Mouse (Mus musculus) erythroblast, adult 5-6 weeks (primary cell): Measurements from ENCODE around the gene Nup35. TPM values are rescaled to one million over a fixed set of nuclear protein-coding genes. Genes with fewer than 3 reads are reported as not detected.

ENCODE experiments used
- ATAC-seq: replicated peaks from 2 replicates; pipeline ENCODE4 v1.8.0; 2016; ENCODE audit warnings: moderate number of reproducible peaks, mild to moderate bottlenecking, moderate TSS enrichment, inconsistent platforms; ENCODE audit not compliant: poor library complexity, low FRiP score, severe bottlenecking
- total RNA-seq, 2 experiments: library from RNA; stranded (forward) in 1 of 2; stranded (reverse) in 1 of 2; fragments of 150-400 nt in 1 of 2; fragments of 200-764, 138-1000 nt in 1 of 2; gene quantifications; 2 replicates each; pipeline versions ENCODE4 v1.2.3 to v1.2.4; 2015 to 2017; ENCODE audit warnings: low replicate concordance in 2 of 2

The Nup35 gene
- total RNA-seq (2015; ENCODE audit: low replicate concordance) (15.9 and 26.5 TPM in 2 replicates), total RNA-seq (2017; ENCODE audit: low replicate concordance) (7.9 and 15.1 TPM in 2 replicates)

DNA sequence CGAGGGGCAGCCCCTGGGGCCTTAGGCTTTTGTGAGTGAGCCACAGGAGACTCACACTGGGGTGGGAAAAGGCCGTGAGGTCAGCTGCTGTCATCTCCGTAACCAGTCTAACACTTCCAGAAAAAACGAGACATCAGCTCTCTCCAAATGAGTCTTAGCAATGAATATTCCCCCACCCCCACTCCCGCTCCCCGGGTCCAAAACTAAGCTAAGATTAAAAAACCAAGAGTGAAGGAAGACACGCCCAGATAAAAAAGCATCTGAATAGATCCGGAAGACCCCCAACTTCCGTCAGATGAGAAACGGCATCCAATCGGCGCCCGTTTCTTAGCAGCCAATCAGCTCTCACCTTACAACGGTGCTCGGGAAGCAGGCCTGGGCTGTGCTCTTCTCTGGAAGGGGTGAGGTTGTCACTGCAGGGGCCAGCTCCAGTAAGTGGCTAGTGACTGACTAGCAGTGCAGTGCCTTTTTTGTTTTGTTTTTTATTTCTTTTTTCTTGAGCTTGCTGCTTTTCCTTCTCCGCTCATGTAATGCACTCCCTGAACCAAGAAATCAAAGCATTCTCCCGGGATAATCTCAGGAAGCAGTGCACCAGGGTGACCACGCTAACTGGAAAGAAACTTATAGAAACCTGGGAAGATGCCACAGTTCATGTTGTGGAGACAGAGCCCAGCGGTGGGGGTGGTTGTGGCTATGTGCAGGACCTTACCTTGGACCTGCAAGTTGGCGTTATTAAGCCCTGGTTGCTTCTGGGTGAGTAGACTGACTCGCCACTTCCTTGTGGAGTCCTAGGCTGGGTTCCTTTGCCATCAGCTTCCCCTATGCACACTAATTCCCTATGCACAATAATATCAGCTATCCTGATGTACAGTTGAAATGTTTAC is at the start of gene Nup35, which contains the start of gene Dusp19:
Nup35 (plus strand) TSS at position 383 of the 884 bp plus-strand sequence.
Dusp19 (plus strand) TSS at position 192 of the 884 bp plus-strand sequence.
- peak; percentile 98 for ATAC-seq

DNA sequence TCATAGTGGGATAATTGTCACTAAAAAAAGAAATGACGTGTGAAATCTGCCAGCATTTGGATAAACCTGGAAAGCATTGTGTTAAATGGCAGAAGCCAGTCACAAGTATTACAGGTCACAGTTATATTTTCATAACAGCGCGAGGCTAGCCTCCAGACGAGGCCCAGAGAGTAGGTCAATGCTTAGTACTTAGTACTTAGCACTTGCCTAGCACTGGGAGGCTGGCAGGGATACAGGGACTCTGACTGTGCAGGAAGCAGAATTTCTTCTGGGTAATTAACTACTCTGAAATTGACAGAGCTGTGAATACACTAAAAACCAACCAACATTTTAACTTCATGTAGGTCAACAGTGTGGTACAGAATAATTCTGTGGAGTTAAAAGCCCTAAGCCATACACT is 49.6 kb upstream of the Nup35 start:
- ATAC-seq, result no peak

DNA sequence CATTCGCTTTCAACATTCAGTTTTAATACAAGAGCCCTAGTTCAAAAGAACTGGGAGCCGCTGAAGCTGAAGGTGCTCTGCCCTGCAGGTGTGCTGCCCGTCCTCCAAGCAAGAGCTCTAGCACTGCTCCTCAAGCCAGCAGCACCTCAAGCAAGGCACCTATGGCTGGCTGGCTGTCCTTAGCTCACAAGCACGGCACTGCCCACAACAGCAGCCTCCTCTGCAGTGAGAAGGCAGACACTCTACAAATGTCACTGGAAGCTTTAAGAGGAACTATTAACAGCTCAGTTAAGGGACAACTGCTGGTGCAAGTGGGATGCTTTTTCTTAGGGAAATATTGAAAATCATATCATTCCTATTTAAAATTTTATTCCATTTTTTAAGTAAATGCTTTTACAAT is 46.4 kb upstream of the Nup35 start:
- ATAC-seq, result no peak

DNA sequence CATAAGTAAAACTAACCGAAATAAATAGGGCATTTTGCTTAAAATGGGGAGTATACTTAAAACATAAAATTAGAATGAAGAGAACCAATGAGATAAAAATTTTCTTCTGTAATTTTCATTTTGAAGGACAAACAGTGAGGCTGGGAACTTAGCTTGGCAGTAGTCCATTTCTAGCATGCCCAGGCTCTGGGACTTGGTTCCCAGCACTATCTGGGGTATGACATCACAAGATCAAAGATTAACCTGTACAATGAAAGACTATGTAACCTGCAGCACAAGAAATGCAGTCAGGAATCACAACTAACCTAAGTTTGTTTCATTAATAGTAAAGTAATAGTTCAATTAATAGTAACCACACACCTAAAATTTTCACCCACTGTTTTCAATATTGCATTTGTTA is 39.8 kb upstream of the Nup35 start:
- ATAC-seq, result no peak

DNA sequence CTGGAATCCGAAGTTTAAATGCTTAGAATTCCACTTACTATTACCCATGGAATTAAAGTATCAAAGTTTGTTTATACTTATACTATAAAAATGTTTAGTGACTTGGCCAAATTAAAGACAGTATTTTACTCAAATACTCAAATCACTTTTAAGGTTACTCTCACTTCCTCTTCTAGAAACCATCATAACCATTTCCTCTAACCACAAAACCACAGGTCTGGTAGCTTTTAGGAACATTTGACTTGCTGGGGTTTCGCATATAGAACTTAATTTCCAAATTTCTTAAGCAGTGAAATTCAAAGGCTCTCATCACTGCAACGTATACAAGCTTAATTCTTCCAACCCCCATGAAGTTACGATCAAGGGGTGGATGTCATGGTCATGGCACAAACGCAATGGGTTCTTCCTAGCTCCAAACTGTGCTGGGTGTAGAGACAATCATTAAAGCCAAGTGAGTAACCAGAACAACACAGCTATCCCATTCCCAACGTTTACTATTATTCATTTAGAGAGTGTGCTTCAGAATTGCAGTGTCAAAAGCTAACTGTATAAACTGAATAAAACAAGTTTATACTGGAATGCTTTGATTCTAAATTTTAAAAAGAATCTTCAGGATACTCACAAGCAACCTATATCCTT is 37.7 kb upstream of the Nup35 start:
- ATAC-seq, result no peak

DNA sequence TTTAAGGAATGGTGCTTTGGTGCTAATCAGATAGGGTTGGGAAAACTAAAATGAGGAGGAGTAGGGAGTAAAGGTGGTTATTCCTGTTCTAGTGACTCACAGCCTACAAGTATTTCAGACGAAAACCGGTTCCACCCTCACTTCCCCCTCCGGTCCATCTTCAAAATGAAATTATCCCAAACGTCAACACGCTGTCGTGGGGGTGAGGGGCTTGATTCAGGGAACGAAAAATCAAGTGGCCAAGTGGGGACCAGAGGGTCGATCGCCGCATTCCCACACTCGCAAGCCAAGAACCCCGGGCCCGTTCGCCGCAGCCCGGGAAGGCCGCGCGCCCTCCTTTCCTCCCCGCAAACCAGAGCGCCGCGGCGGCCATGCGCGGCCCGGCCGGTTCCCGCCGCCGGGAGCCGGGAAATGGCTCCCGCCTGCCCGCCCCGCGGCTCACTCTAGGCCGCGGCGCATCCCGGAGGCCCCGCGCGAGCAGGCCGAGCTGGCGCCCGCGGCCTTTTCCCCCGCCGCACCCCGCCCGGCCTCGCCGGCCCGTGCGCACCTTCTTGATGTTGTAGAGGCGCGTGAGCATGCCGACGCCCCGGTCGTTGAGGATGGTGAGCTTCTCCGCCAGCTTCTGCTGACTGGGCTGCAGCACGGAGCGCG is 36.6 kb upstream of the Nup35 start:
- ATAC-seq, result peak; percentile 63

DNA sequence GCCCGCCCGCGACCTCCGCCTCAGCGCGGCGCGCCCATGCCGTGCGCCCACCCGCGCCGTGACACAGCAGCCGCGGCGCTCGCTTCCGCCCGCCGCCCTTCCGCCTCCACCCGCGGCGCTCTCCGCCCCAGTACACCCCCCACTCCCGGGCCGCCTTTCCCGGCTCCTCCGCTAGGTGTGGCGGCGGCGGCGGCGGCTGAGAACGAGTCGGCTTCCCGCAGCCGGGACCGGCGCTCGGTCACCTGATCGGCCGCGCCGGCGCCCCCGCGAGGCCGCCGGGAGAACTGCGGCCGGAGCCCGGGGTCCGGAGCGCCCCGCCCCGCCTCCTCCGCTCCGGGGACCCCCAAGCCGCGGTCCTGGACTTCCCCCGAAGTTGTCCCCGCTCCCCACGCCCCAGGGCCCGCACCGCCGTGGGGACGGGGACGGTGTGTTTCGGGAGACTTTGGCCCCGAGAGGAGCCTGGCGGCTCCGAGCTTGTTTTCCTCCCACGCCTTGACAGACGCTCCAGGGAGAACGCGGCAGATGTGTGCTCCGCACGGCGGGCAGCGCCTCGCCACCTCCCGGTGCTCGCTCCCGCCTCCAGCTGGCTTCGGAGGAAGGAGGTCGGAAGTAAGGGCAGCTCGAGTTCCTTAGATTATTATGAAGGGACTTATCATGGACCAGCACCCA is 35.9 kb upstream of the Nup35 start, which contains the start of gene Nckap1:
Nckap1 (minus strand) TSS at position 338 of the 669 bp plus-strand sequence.
- peak; percentile 95 for ATAC-seq

DNA sequence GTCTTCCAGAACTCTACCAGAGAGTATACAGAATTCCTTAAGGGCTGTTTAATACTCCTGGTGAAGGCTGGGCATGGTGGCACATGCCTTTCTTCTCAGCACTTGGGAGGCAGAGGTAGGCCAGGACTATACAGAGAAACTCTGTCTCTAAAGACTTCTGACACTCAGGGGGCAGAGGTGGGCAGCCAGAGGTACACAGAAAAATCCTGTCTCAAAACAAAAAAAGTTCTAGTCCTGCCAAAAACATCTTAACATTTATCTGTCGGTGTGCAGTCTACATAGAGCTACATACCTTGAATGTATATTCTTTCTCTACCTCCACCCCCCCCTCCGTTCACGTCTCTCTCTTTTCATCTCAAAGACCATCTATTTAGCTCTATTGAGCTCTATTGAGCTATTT is 34.7 kb upstream of the Nup35 start:
- ATAC-seq, result no peak

DNA sequence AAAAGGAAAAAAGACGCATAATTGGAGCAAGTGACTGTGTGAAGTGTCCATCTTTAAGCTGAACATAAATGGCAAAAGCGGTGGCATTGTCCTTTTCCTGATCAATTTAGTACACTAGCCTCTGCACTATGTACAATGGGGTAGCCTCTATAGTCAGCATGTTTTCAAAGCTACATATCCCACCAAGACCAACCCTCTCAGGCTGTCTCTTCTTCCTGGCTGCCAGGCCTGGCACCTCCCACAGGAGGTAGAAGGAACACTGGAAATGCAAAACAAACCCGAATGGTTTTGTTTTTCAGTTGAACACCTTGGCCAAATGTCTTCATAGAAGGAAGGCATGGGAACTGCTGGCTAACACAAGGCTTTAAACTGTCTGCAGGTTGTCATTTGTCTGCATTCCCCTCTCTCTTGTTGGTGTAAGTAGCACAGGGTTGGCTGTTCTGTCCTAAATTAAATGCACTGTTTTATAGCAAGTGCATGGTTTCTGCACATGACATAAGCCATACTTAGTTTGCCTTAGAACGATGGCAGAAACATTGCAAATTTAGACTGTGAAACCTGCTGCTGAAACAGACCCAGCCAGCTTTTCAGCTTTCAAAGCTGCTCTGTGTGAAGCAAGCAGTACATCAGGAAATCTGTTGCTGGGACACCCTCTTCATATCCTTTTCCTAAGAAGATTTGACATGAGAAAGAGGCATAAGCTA is 22.7 kb upstream of the Nup35 start:
- no peak for ATAC-seq

DNA sequence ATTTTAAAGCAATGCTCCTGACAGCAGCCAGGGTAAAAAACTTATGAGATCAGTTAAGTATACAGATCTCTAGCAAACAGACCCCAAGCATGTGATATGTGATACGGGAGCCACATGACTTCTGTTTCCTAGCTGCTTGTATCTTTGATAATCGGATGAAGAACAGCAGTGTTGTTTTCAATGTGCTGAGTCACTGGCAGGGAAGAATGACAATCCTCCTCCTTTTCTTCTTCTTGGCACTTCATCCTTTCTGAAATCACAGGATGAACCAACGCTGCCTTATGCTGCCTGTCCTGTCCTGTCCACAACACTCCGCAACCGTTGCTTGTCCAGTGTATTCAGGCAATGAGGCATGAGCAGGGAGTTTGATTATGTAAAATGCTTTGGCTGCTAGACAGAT is 20.1 kb upstream of the Nup35 start:
- ATAC-seq, result no peak

DNA sequence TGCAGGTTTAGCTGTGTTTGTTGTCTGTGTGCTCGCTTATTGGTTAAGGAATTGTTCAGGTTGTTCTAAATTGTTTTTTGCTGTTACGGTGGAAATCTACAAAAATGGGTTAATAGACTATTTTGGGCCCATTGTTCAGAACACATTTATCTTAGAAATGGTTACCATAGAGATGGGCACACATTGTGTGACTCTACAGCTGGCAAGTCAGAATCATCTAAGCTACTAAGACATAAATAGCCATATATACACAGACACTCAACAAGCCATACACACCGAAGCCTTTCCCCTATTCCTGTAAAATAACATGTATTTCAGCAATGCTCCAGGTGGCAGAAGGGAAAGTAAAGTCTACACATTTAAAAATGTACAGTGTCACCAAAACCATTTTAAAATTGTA is 17.2 kb upstream of the Nup35 start:
- ATAC-seq, result no peak

DNA sequence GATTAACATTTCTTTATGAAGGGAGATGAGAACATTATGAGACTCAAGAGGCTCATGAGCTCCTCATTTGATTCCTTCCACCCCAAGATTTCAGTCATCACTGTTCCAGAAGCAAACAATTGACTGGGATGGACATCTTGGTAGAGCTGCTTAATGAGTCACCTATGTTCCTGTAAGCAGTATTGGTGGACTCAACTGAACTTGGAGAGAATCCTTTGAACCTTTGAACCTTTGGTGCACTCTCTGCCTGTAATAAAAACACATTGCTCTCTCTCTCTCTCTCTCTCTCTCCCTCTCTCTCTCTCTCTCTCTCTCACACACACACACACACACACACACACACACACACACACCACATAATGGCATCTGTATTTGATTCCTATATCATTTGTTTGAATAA is 16.4 kb upstream of the Nup35 start:
- ATAC-seq, result no peak

DNA sequence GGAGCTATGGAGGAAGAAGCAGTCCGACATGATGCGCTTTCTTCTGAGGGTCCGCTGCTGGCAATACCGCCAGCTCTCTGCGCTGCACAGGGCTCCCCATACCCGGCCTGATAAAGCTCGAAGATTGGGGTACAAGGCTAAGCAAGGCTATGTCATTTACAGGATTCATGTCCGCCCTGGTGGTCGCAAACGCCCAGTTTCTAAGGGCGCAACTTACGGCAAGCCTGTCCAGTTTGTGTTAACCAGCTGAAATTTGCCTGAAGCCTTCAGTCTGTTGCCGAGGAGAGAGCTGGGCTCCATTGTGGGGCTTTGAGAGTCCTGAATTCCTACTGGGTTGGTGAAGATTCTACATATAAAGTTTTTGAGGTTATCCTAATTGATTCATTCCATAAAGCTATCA is 14.3 kb upstream of the Nup35 start:
- ATAC-seq, result no peak

DNA sequence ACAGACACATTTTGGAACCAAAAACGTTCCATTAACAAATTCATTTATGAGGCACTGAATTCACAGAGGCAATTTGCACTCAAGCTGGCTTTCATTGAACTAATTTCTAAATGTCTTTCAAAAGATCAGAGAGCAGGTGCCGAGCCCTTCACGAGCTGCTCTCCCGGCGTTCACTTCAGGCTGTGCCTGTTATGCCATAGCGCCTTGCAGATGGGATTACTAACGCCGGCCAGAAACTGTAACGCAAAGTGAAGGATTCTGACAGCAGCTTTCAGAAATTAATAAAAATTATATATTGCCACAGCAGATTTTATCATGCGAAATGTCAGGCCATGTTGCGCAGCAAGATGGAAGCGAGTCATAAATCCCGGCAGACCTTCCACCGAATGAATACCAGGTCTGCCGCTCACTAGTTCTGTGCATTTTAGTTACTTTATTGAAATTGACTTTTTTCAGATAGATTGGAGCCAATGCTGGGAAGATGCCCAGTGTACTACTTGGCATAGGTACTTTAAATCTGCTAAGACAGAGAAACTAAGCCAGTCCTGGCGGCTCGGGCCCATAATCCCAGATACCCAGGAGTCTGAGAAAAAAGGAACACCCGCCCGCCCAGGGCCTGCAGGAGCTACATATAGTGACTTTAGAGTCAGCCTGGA is 13.1 kb upstream of the Nup35 start:
- ATAC-seq, result no peak

DNA sequence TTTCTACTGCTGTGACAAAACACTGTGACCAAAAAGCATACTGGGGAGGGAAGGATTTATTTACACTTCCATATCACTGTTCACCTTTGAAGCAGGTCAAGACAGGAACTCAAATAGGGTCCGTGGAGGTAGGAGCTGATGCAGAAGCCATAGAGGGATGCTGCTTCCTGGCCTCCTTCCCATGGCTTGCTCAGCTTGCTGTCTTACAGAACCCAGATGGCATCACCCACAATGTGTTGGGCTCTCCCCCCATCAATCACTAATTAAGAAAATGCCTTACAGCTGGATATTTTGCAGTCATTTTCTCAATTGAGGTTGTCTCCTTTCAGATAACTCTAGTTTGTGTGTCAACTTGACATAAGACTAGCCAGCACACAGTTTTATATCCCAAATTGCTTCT is 4.8 kb upstream of the Nup35 start:
- no peak for ATAC-seq

DNA sequence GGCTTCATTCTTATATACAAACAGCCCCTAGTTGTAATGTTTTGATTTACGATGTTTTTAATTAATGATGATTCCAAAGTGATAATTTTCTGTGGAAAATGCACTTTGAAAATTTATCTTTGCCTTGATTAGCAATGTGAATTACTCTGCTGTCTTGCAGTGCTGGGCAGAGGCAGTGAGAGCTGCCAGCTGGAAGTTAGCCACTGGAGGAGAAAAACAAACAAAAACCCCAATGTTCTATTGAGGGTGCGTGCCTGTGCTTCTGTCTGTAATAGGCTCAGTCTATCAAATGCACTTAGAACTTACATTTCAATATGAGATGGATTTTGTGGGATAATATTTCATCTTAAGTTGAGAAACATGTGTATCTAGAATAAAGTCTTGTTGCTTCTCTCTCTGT is 4.2 kb upstream of the Nup35 start:
- ATAC-seq, result no peak

DNA sequence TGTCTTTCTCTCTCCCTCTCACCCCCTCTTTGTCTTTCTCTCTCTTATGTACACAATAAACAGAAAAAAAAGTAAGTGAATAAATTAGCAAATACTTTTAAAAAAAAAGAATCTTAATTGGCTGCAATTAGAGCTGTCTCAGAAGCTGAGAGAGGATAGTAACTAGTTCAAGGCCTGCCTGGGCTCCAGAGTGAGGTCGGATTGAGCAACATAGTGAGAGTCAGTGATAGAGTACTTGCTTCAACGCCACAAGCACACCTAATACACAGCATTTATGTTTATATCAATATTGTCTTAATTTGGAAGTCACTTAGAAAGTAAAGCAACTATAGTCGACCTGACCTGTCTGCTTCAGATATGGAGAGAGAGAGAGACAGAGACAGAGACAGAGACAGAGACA is 2.0 kb downstream of the Nup35 start:
- no peak for ATAC-seq

DNA sequence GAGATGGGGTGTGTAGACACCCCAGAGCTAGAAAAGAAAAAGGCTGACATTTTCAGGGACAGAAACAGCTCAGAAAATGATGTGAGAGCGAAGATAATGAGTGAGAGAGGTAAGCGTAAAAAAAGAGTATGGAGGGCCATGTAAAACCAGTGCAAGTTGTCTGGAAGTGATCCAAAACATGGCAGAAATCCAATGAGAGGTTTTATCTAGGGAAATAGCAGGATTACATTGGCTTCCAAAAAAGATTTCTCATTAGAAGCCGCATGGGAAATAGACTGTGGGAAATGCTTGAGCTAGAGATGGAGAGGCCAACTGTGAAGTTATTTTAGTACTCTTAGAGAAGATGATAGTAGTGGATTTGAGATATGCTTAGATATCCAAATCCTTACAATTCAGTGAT is 4.9 kb downstream of the Nup35 start:
- ATAC-seq, result no peak

DNA sequence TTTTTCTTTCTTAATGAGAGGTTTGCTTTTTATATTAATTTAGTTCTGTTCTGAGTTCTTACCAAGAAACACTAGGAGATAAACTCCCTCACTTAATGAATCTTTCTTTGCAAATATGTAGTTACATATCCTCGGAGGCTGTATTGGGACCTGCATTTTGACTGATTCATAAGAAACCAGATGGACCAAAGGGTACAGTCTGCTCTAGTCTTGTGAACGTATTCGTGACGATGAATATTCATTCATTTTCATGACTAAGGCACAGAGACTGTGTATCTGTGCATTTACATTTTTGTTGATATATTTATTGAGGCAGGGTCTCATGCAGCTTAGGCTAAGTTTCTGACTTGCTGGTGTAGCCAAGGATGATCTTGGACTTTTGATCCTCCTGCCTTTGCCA is 7.5 kb downstream of the Nup35 start:
- no peak for ATAC-seq
